Mouse (Mus musculus) right cerebral cortex, postnatal 36 days (tissue): ENCODE results near the gene Ctsk.

ENCODE experiments used
- DNase-seq, 2 experiments: peaks; one replicate each; pipeline ENCODE4 v3.0.0; 2022; ENCODE audit warnings: low spot score in 2 of 2, mixed read lengths in 1 of 2

Ctsk gene

DNA sequence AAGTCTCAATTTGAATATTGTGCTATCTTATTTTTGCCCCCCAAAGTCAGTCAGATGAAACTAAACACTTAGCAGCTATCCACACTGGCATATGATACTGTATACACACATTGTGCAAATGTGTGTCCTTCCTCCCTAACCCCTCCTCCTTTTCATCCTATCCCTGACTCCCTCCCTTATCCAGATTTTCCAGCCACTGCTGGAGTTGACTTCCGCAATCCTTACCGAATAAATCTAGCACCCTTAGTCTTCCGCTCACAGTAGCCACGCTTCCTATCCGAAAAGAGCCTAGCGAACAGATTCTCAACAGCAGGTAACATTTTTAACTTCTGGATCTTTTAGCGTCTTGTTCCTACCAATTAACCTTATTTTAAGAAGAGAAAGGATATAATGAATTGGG, at the start of gene Ctsk:
Gene Ctsk (plus strand): TSS at position 233 of the 400 bp plus-strand sequence.
- no peak for DNase-seq

- DNase-seq, result peak in 1 of 2 experiments; percentile 8
These were observed 48.6 kb upstream of the Ctsk start for GRCm38 (mm10) chr3:95450408-95450807.

- DNase-seq, result no peak
These were observed 48.1 kb upstream of the Ctsk start for GRCm38 (mm10) chr3:95450915-95451314.

- DNase-seq, result no peak
These were observed 42.7 kb upstream of the Ctsk start for GRCm38 (mm10) chr3:95456367-95456766.

GRCm38 (mm10) chr3:95457758-95458157, 41.3 kb upstream of the Ctsk start:
- no peak for DNase-seq

DNA sequence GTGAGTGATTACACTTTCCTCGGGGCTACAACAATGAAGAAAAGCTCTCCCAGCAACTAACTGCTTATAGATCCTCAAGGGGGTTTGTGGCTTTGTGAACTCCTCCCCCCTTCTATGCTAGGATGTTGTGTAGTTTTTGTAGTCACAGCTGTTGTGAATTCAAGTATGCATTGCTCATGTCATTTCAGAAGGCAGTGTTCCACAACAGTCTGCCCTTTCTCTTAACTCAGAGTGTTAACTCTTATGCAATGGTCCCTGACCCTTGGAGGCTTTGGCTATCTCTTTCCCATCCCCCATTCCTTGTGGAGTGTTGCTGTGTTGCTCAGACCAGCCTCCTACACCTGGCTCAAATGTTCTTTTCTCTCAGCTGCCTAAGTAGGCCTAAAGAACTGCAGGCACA, 39.7 kb upstream of the Ctsk start:
- DNase-seq, result no peak

DNA sequence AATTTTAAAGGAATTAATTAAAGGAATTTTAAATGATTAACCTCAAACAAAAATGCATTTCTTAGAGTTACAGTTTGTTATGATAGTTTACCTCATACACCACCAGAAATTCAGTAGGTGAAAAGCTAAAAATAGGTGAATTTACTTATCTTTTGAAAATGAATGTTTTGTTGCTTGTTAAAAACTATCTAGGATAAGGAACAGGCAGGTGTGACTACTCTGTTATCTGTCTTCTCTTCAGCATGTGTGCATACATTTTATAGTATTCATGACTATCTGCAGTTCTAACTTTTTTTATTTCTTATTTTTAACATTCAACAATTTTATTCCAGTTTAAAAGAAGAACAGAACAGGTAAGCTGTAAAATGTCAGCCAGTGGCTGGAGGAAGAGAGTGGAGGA, 35.2 kb upstream of the Ctsk start:
- DNase-seq, result no peak

DNA sequence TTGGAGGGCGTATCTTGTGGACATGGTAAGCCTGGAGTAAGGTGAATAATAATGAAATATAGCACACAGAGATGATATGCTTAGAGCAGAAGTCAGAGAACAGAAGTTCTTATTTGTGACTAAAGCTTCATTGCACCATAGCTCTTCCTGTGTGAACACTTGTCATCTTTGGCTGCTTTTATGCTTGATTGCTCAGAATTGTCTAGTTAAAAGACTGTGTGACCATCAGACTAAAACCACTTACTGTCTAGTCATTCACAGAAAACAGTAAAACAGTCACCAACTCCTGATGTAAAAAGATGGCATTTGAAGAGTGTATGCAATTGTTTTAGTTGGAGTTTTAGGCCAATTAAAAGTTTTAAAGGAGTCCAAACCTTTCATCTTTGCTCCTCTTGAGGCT, 20.1 kb upstream of the Ctsk start:
- no peak for DNase-seq

GRCm38 (mm10) chr3:95486421-95486820, 12.6 kb upstream of the Ctsk start:
- DNase-seq, result no peak

- DNase-seq, result no peak
These were observed 10.4 kb upstream of the Ctsk start for GRCm38 (mm10) chr3:95488679-95489078.

- DNase-seq, result no peak
These were observed 8.8 kb upstream of the Ctsk start for GRCm38 (mm10) chr3:95490238-95490637.

- DNase-seq, result no peak
These were observed 4.7 kb upstream of the Ctsk start for GRCm38 (mm10) chr3:95494342-95494741.

GRCm38 (mm10) chr3:95498229-95498628, 827 bp upstream of the Ctsk start:
- DNase-seq, result no peak

- peak in 1 of 2 experiments; percentile 30 for DNase-seq
These were observed 562 bp downstream of the Ctsk start for GRCm38 (mm10) chr3:95499496-95500140.

DNA sequence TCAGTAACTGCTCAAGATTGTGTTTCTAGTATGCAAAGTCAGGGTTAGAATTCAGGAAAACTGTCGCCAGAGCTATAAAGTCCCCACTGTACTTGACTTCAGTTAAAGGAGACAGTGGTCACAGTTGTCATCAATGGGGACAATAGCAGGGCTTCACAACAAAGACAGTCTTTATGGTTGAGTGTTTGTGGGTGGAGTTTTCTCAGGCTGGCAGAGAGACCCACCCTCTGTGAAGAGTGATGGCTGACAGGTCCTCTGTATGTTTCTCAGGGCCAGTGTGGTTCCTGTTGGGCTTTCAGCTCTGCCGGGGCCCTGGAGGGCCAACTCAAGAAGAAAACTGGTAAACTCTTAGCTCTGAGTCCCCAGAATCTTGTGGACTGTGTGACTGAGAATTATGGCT, 3.3 kb downstream of the Ctsk start:
- no peak for DNase-seq

GRCm38 (mm10) chr3:95509348-95509747, 10.3 kb downstream of the Ctsk start:
- no peak for DNase-seq

DNA sequence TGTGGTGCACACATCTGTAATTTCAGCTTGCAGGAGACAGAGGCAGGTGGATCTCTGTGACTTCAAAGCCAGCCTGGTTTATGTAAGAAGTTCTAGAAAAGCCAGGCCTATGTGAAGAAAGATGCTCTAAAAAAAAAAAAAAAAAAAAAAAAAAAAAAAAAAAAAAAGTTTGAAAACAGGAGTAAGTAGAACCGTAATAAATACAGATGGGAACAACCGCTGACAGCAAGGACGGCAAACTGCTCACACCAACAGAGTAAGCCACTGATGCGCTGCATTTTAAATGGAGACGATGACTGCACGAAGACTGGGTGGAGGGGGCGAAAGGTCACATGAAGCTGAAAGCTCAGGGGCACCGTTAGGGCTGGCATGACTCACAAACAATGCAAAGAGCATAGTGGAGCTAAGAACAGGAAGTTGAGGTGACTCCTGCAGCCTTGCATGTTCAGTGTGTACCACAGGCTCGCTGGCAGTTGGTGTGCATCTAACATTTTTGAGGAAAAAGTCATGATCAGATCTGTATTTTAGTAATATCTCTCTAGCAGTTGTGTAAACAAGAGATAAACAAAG, 12.6 kb downstream of the Ctsk start:
- no peak for DNase-seq

DNA sequence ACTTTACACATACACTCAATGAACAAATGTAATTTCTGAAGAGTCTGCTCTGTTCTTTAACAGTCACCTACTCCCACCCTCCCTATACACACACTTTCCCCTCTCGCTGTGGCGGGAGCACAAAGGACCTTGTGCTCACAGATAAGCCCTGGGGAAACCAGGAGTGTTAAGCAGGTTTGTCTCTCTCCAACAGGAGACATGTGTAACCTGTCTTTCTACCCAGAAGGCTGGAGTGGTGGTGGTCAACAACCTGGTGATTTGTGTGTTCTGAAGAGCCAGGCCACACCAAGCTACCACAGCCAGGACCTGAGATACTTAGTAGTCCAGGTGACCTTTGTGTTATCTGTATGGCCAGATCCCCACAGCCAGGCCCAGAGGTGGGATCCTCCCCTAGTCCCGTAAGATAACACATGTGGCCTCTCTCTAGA, 17.6 kb downstream of the Ctsk start:
- DNase-seq, result no peak

- DNase-seq, result peak; percentile 50 to 52
These were observed 18.4 kb downstream of the Ctsk start for GRCm38 (mm10) chr3:95517493-95517898.

- no peak for DNase-seq
These were observed 19.8 kb downstream of the Ctsk start for GRCm38 (mm10) chr3:95518891-95519290.

DNA sequence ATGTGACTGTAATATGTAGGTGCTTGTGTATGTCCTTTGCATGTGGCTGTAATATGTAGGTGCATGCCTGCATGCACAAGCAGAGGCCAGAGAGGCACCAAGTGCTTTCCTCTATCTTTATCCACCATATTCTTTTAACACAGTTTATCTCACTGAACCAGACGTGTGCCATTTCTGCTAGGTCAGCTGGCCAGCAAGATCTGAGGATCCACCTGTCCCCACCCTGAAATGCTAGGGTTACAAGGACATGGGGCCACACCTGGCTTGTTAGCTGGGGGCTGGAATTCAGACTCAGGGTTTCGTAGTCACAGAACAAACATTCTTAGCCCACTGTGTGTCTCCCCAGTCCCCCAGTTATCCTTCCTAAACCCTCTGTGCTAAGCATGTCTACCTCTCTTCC, 20.3 kb downstream of the Ctsk start:
- no peak for DNase-seq

DNA sequence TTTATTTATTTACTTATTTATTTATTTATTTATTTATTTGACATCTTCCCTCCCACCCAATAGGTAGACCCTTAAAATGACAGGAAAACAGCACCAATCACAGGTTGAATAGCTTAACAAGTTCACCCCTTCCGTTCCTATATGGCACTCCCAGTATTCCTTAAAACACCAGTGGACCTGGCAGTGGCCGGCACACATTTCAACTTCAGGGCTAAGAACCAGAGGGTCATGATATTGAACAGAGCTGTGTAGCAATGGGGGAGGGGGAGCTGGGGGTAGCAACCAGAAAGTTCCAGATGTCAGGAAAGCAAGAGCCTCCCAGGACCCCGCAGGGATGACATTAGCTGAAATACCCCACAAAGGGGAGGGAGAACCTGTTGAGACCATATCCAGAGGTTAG, 21.0 kb downstream of the Ctsk start:
- DNase-seq, result no peak

GRCm38 (mm10) chr3:95521168-95521567, 22.1 kb downstream of the Ctsk start:
- DNase-seq, result no peak

- no peak for DNase-seq
These were observed 24.6 kb downstream of the Ctsk start for GRCm38 (mm10) chr3:95523662-95524061.
